Mouse (Mus musculus) ES-E14 (cell line): ENCODE measurements around the gene Pbrm1. TPM values are rescaled to one million over a fixed set of nuclear protein-coding genes. Genes with fewer than 3 reads are reported as not detected.

ENCODE experiments used
- DNase-seq: peaks from one replicate; pipeline ENCODE4 v3.0.0-alpha.2; 2013; ENCODE audit warnings: low read depth, low spot score
- H3K27ac ChIP-seq: 2 replicates; pipeline ENCODE4 v1.5.1; 2012; ENCODE audit warnings: low read depth, mild to moderate bottlenecking, low read length, moderate library complexity, mixed read lengths; ENCODE audit not compliant: poor library complexity, insufficient read depth, severe bottlenecking
- H3K36me3 ChIP-seq: 2 replicates; pipeline ENCODE4 v1.6.1; 2012; ENCODE audit warnings: mild to moderate bottlenecking, low read length, moderate library complexity, mixed read lengths; ENCODE audit not compliant: control insufficient read depth, poor library complexity, insufficient read depth, severe bottlenecking
- H3K4me1 ChIP-seq, 2 experiments: fragments of 150-350 bp in 1 of 2; sonication (generic) in 1 of 2; 2 replicates each; pipeline ENCODE4 v1.6.1; 2012; ENCODE audit warnings: low read length in 2 of 2, mild to moderate bottlenecking in 1 of 2, mixed read lengths in 1 of 2; ENCODE audit not compliant: control insufficient read depth in 2 of 2, insufficient read depth in 2 of 2, poor library complexity in 1 of 2
- H3K4me3 ChIP-seq, 2 experiments: fragments of 150-350 bp in 1 of 2; sonication (generic) in 1 of 2; 2 replicates each; pipeline ENCODE4 v1.5.1; 2012; ENCODE audit warnings: low read length in 2 of 2, low read depth in 1 of 2, mild to moderate bottlenecking in 1 of 2, mixed read lengths in 1 of 2; ENCODE audit not compliant: insufficient read depth in 1 of 2, poor library complexity in 1 of 2, severe bottlenecking in 1 of 2
- H3K9ac ChIP-seq: 2 replicates; pipeline ENCODE4 v1.6.1; 2012; ENCODE audit warnings: low read depth, mild to moderate bottlenecking, low read length, mixed read lengths; ENCODE audit not compliant: poor library complexity, insufficient read depth, severe bottlenecking
- H3K9me3 ChIP-seq: fragments of 150-350 bp; sonication (generic); 2 replicates; pipeline ENCODE4 v1.6.1; 2012; ENCODE audit warnings: low read depth, mild to moderate bottlenecking, low read length; ENCODE audit not compliant: control insufficient read depth, insufficient read depth
- CHD2 ChIP-seq: IDR thresholded peaks from 2 replicates; pipeline ENCODE4 v1.6.1; 2014; ENCODE audit warnings: mild to moderate bottlenecking, low read depth, low read length, inconsistent platforms
- HCFC1 ChIP-seq: IDR thresholded peaks from 2 replicates; pipeline ENCODE4 v1.6.1; 2012; ENCODE audit warnings: low read length, inconsistent platforms, borderline replicate concordance; ENCODE audit not compliant: insufficient read depth
- MAFK ChIP-seq: IDR thresholded peaks from 2 replicates; pipeline ENCODE4 v1.6.1; 2014; ENCODE audit warnings: mild to moderate bottlenecking, low read depth, low read length, inconsistent platforms; ENCODE audit not compliant: insufficient read depth
- ZC3H11A ChIP-seq: IDR thresholded peaks from 2 replicates; pipeline ENCODE4 v1.6.1; 2012; ENCODE audit warnings: low read depth, mild to moderate bottlenecking, inconsistent platforms, low read length, borderline replicate concordance
- ZNF384 ChIP-seq: IDR thresholded peaks from 2 replicates; pipeline ENCODE4 v1.6.1; 2012; ENCODE audit warnings: low read depth, low read length, inconsistent platforms
- in situ Hi-C, 2 experiments: fragments of 600-800 bp; cut with MboI; formaldehyde crosslinking; loops; one replicate each; pipeline ENCODE4 v1.15.1; 2025; ENCODE audit warnings: low sequenced_read_pairs in 2 of 2, inconsistent platforms in 1 of 2; ENCODE audit not compliant: unreplicated experiment in 2 of 2
- total RNA-seq: library from RNA; depleted of rRNA; stranded (reverse); fragments of 300-350 nt; gene quantifications from 2 replicates; pipeline ENCODE4 v1.2.3, GENCODE M21; 2012

Pbrm1 gene
- total RNA-seq, 1 experiment, result 58.9 TPM

- Histone ChIP-seq H3K9ac (peak overlapping the region; percentile 85), H3K27ac (no peak overlapping the region), H3K36me3 (peaks cover 19% of the 10 kb centered on the region), H3K4me1 (peaks cover 5 to 14% of the 10 kb centered on the region in 2 experiments; a peak in 3 of 4 replicates), H3K4me3 (peak overlapping the region; percentile 89 to 93), H3K9me3 (no peaks in the 10 kb centered on the region)
- no peak for DNase-seq
- in situ Hi-C loops, result no loop called here
- no peak for TF ChIP-seq CHD2
- no peak for TF ChIP-seq ZNF384
- no peak for TF ChIP-seq HCFC1
- no peak for TF ChIP-seq ZC3H11A
- no peak for TF ChIP-seq MAFK
Measured at GRCm38 (mm10) chr14:31131272-31131821, 112.4 kb downstream of the Pbrm1 start.

- H3K4me1 ChIP-seq, result peaks cover 7 to 16% of the 10 kb centered on the region in 2 experiments
- H3K9ac ChIP-seq, result no peak overlapping the region
- H3K27ac ChIP-seq, result no peak overlapping the region
- H3K36me3 ChIP-seq, result peaks cover 26% of the 10 kb centered on the region
- no peaks in the 10 kb centered on the region for H3K9me3 ChIP-seq
- in situ Hi-C loops, result no loop called here
- H3K4me3 ChIP-seq, result peak overlapping the region; percentile 89 to 93
- DNase-seq, result no peak
- TF ChIP-seq CHD2 (no peak), HCFC1 (no peak), ZNF384 (no peak)
Measured at GRCm38 (mm10) chr14:31132031-31132430, 113.1 kb downstream of the Pbrm1 start.

GRCm38 (mm10) chr14:31132491-31132975, 113.6 kb downstream of the Pbrm1 start:
- no peak overlapping the region; a peak in 1 of 4 replicates for H3K4me3 ChIP-seq
- DNase-seq, result no peak
- peaks cover 27% of the 10 kb centered on the region for H3K36me3 ChIP-seq
- peaks cover 7 to 18% of the 10 kb centered on the region in 2 experiments for H3K4me1 ChIP-seq
- no peak overlapping the region for H3K27ac ChIP-seq
- no peak overlapping the region; the same call in 1 of the 2 replicates for H3K9ac ChIP-seq
- TF ChIP-seq ZC3H11A, result no peak
- TF ChIP-seq CHD2, result no peak
- TF ChIP-seq ZNF384, result no peak
- TF ChIP-seq HCFC1, result no peak
- TF ChIP-seq MAFK, result no peak
- in situ Hi-C loops, result no loop called here
- H3K9me3 ChIP-seq, result no peaks in the 10 kb centered on the region

- Histone ChIP-seq H3K27ac (no peak overlapping the region), H3K9me3 (no peaks in the 10 kb centered on the region), H3K4me1 (peaks cover 6 to 22% of the 10 kb centered on the region in 2 experiments), H3K9ac (no peak overlapping the region), H3K36me3 (peaks cover 27% of the 10 kb centered on the region), H3K4me3 (no peak overlapping the region)
- DNase-seq, result no peak
- TF ChIP-seq ZC3H11A (no peak), CHD2 (no peak), ZNF384 (no peak), HCFC1 (no peak), MAFK (no peak)
- in situ Hi-C loops, result no loop called here
Measured at GRCm38 (mm10) chr14:31133023-31133665, 114.2 kb downstream of the Pbrm1 start.
